Mouse (Mus musculus) adrenal gland, adult 10 weeks (tissue): Measurements from ENCODE around the gene 4930512M02Rik. TPM values are rescaled to one million over a fixed set of nuclear protein-coding genes. Genes with fewer than 3 reads are reported as not detected.

Experiments used
- polyA plus RNA-seq: library from polyadenylated mRNA; stranded (reverse); fragments of 350-450 nt; fragmentation: Illumina TruSeq; extraction: RNeasy Lipid Tissue Mini Kit (QIAGEN cat#74804); gene quantifications from one replicate; pipeline ENCODE4 v1.2.3, GENCODE M21; 2014; ENCODE audit warnings: low read depth, low replicate concordance

The 4930512M02Rik gene
- not detected for polyA plus RNA-seq

DNA sequence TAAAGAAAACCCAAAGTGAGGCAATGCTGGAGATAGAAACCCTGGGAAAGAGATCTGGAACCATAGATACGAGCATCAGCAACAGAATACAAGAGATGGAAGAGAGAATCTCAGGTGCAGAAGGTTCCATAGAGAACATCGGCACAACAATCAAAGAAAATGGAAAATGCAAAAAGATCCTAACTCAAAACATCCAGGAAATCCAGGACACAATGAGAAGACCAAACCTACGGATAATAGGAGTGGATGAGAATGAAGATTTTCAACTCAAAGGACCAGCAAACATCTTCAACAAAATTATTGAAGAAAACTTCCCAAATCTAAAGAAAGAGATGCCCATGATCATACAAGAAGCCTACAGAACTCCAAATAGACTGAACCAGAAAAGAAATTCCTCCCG lies at the start of gene 4930512M02Rik:
4930512M02Rik (minus strand) TSS at position 101 of the 400 bp plus-strand sequence.

Other genes starting within 250 kb of the 4930512M02Rik start
- gene Spata48, start 165.7 kb downstream of the 4930512M02Rik start, polyA plus RNA-seq = 2.0 TPM
- 1.3 TPM for gene Zpbp, start 165.4 kb downstream of the 4930512M02Rik start, polyA plus RNA-seq
- 3.6 TPM for gene Ikzf1, start 57.2 kb upstream of the 4930512M02Rik start, polyA plus RNA-seq
- 11.3 TPM for gene Fignl1, start 181.1 kb upstream of the 4930512M02Rik start, polyA plus RNA-seq